Mouse (Mus musculus) gastrocnemius, postnatal 4 days (tissue): ENCODE measurements at regions not wholly inside any gene's neighbourhood (a gene's known extent, or its start where the extent isn't known, plus 50 kb on each side); places are given as distances from the start of the nearest gene placed in this dataset.
"Not testable (repeated sequence)": the region's sequence is repeated elsewhere in the genome, so short reads cannot be mapped to it uniquely, and the experiment has no call there.

Experiments used
- DNase-seq, 2 experiments: peaks; one replicate each; pipeline ENCODE4 v3.0.0; 2021 to 2022; ENCODE audit warnings: low spot score in 2 of 2, mixed read lengths in 2 of 2

DNA sequence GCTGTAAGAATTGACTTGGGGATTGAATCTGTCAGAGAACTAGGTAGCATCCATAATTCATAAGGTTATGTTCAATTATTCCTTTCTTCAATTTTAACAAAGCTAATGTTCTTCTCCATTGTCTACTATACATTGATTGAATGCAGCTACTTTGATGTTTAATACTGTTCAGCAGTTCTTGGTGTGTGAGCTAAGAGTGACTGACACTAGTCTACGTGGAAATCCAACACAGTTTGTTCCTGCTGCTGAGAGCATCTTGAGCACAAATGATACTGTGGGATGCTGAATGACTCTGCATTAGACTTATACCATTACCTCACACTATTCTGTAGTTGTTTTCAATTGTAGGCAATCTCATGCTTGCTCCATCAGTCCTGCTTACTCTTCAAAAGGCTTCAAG lies 249.4 kb upstream of the Akr1e1 start:
- no peak for DNase-seq

DNA sequence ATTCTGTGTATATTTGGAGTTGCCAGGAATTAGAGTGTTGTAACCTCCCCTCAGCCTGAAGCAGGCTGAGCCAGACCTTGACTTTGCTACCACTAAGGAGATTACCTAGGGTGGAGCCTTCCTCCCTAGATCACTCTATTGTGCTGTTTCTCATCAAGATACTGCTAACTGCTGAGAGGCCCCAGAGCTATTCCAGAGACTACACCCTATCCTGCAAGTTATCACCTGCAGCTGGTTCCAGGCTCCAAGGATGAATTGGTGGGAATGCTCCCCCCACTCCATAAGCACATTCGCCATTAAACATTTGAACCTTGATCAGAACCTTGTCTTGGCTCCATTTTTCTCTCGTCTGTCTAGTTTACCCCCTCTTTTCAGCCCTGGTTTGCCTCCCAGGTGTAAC lies 230.5 kb upstream of the Akr1e1 start:
- DNase-seq, result not testable (repeated sequence)

GRCm38 (mm10) chr13:4826756-4827155 lies 217.8 kb upstream of the Akr1e1 start:
- no peak for DNase-seq

DNA sequence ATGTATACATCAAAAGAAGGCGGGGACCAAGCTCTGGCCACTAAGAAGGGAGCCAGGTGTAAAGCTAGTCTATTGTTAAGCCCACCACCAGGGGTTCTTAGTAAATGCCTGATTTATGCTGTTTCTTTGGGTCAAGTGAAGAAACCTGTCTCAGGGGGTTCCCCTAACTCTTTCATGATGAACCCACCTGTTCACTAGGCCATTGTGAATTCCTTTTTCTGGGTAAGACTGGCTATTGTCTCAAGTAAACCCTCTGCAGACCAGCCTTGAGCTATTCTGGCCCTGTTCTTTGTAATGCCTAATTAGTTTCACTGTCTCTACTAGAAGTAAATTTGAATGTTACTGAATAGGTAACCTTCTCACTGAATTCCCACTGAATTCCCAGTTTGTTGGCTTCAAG lies 216.8 kb upstream of the Akr1e1 start:
- DNase-seq, result not testable (repeated sequence)

- DNase-seq, result no peak
Observed at GRCm38 (mm10) chr13:4806876-4807275, 197.9 kb upstream of the Akr1e1 start.

- DNase-seq, result no peak
Observed at GRCm38 (mm10) chr13:4800666-4801065, 191.7 kb upstream of the Akr1e1 start.

GRCm38 (mm10) chr13:4791139-4791538 lies 182.2 kb upstream of the Akr1e1 start:
- DNase-seq, result no peak

GRCm38 (mm10) chr13:4790414-4790813 lies 181.4 kb upstream of the Akr1e1 start:
- no peak for DNase-seq

GRCm38 (mm10) chr13:4783290-4783689 lies 174.3 kb upstream of the Akr1e1 start:
- no peak for DNase-seq

DNA sequence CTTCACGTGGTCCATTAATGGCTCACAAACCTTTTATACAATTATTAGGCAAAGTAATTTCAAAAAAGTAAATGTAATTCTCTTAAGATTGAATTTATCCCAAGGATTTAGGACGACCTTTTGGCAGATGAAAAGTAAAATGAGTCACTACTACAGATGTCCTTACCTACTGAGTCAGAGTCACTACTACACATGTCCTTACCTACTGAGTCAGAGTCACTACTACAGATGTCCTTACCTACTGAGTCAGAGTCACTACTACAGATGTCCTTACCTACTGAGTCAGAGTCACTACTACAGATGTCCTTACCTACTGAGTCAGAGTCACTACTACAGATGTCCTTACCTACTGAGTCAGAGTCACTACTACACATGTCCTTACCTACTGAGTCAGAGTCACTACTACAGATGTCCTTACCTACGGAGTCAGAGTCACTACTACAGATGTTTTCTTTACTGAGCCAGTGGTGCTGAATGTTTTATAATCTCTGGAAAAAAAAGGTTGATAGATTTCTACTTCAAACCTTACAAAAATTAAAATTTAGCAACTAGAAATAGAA lies 169.4 kb upstream of the Akr1e1 start:
- not testable (repeated sequence) for DNase-seq

- DNase-seq, result peak in 1 of 2 experiments; percentile 33
Observed at GRCm38 (mm10) chr13:4776855-4777254, 167.9 kb upstream of the Akr1e1 start.

- DNase-seq, result no peak
Observed at GRCm38 (mm10) chr13:4772324-4772723, 163.3 kb upstream of the Akr1e1 start.

- DNase-seq, result peak; percentile 33 to 60
Observed at GRCm38 (mm10) chr13:4771120-4772075, 162.4 kb upstream of the Akr1e1 start.

- no peak for DNase-seq
Observed at GRCm38 (mm10) chr13:4759965-4760364, 151.0 kb upstream of the Akr1e1 start.

DNA sequence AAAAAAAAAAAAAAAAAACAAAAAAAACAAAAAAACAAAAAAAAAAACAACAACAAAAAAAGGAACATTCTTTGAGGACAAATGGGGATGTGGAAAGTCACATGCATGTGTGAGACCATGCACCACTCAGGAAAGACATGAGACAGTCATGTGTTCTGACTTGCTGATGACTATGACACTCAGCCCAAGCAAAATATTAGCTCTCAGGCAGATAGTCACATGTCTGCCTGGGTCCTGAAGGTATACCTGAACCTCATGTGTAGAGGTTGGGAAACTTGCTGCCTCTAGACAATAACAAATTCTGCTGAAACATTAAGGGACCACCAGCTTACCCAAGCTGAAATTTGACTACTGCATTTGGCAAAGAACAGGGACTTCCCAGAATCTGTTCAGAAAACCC lies 147.6 kb upstream of the Akr1e1 start:
- DNase-seq, result no peak

- DNase-seq, result no peak
Observed at GRCm38 (mm10) chr13:4742930-4743329, 134.0 kb upstream of the Akr1e1 start.

DNA sequence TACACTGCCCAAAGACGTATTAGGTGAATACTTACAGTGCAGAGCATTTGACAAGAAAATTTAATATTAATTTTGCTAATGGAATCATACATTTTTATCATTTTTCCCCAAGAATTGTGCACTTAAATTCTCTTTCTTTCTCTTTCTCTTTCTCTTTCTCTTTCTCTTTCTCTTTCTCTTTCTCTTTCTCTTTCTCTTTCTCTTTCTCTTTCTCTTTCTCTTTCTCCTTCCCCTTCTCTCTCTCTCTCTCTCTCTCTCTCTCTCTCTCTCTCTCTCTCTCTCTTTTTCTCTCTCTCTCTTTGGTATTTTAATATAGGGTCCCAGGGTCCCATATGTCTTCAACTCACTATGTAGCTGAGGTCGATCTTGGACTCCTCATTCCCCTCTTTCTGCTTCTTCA lies 107.3 kb upstream of the Akr1e1 start:
- not testable (repeated sequence) for DNase-seq

DNA sequence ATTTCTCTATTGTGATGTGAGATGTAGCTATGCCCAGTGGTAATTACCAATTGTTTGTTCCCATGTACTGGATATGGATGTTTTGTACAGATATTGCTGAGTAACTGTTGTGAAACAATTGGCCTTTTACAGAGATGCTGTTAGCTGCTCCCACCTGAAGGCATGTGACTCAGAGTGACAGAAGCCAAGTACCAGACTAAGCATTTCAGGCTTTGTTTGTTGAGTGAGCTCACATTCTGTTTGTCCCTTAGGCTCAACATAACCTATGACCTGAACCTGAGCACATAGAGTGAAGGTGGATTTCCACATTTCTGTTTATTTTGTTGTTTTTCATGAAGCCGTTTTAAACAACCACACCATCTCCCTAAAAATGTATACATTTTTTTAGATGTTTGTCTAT lies 105.8 kb upstream of the Akr1e1 start:
- DNase-seq, result no peak

GRCm38 (mm10) chr13:4712698-4713097 lies 103.7 kb upstream of the Akr1e1 start:
- no peak for DNase-seq

DNA sequence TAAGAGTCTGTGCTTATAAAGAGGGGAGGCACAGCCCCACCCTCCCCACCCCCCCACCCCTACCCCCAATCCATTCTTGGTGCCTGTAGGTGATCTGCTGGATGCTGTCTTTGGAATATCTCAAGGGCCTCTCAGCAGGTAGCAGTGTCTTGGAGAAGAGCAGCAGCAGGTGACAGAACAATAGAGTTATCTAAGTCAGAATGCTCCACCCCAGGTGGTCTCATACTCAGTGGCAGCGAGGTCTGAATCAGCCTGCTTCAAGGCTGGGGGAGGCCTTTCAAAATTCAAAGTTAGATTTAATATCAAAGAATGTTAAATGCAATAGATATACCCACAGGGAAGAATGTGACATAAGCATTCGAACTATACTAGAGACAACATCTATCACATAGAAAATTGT lies 90.6 kb upstream of the Akr1e1 start:
- DNase-seq, result not testable (repeated sequence)

DNA sequence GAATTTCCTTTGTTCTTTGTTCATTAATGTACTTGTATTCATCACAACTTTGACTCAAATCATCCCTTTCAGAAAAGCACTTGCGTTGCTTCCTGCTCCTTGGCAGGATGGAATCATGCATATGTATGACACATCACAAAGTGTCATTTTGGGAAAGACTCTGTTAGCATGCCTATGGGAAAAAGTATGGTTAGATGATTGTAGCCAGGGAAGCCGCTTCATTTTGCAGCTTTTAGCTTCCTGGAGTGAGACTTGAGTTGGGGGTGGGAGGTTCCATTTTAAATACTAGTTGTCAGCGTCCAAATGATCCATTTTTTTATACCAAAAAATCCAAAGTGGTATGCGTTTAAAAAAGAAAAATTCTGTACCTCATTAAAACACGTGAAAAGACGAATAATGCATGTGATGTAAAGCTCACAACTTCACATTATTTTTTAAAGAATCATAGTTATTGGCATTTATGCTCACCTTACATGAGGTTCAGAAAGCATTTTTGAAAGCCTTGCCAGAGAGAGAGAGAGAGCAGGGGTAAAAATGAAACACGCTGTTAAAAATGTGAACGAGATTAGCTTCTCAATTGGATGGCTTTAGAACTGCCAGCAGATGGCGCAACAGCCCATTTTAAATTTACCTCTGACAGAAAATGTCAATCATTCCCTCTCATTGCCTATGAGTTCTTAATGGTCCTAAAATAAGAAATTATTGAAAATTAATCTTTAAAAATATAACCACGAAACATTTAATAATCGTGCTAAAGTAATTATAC lies 57.6 kb upstream of the Akr1e1 start:
- DNase-seq, result peak; percentile 22 to 29

- no peak for DNase-seq
Observed at GRCm38 (mm10) chr13:4663390-4663789, 54.4 kb upstream of the Akr1e1 start.
